In the genomic region with DNA sequence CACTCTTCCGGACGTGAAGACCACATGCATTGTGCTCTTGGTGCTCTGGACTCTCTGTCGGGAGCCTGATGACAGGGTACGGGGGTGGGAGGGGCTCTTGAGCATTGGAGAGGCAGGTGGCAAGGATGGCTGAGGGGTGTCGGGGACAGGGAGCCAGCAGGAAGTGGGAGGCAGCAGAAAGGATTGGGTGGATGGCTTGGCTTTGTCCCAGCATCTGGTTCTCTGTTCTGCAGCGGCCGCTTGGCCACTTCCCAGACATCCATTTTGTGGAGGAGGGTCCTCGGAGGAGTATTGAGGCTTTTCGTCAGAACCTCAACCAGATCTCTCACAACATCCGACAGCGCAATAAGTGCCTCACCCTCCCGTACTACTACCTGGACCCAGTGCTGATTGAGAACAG, we compare ENCODE assay signal across 29 mouse cellular contexts. TPM values are rescaled to one million over a fixed set of nuclear protein-coding genes. Genes with fewer than 3 reads are reported as not detected.
DNase-seq lines count a peak whose midpoint lies in the region; ATAC-seq and TF ChIP-seq lines count a peak whose summit lies in the region.
"Had no signal": no experiment of that assay in that cellular context is flagged by ENCODE, and none has a peak within 500 bp of the region (broad histone marks: within the 10 kb centered on the region; RNA-seq: fewer than 3 reads in every experiment).

No protein-coding gene starts in this region.

- no peak overlapping the region for H3K9ac ChIP-seq in forebrain, postnatal 0 days
- no peak overlapping the region for H3K9ac ChIP-seq in forebrain, embryonic 11.5 days (ENCODE audit: low read length)
- H3K9ac ChIP-seq: heart, embryonic 12.5 days; neural tube, embryonic 15.5 days had no signal

- no peak overlapping the region for H3K4me3 ChIP-seq in forebrain, postnatal 0 days (ENCODE audit: low read depth, low read length)
- H3K4me3 ChIP-seq in forebrain, embryonic 11.5 days (ENCODE audit: low read depth, low read length), result no peak overlapping the region
- H3K4me3 ChIP-seq: forebrain, embryonic 10.5 days; heart, embryonic 12.5 days; neural tube, embryonic 15.5 days had no signal

- H3K36me3 ChIP-seq in forebrain, postnatal 0 days (ENCODE audit: insufficient read depth), result no peaks in the 10 kb centered on the region
- no peaks in the 10 kb centered on the region for H3K36me3 ChIP-seq in forebrain, embryonic 11.5 days (ENCODE audit: control insufficient read depth, insufficient read depth, low read length)
- H3K36me3 ChIP-seq: forebrain, embryonic 10.5 days; heart, embryonic 12.5 days; neural tube, embryonic 15.5 days had no signal

- no peaks in the 10 kb centered on the region for H3K4me1 ChIP-seq in forebrain, postnatal 0 days (ENCODE audit: insufficient read depth)
- H3K4me1 ChIP-seq in forebrain, embryonic 11.5 days (replicated peaks; ENCODE audit: control insufficient read depth, insufficient read depth, low read length), result no peaks in the 10 kb centered on the region
- H3K4me1 ChIP-seq: forebrain, embryonic 10.5 days; neural tube, embryonic 15.5 days had no signal

- no peak overlapping the region for H3K27ac ChIP-seq in forebrain, postnatal 0 days (ENCODE audit: low read depth, low read length)
- H3K27ac ChIP-seq in forebrain, embryonic 11.5 days (ENCODE audit: low read depth, low read length), result no peak overlapping the region
- H3K27ac ChIP-seq: forebrain, embryonic 10.5 days; neural tube, embryonic 15.5 days had no signal

- no peaks in the 10 kb centered on the region for H3K9me3 ChIP-seq in forebrain, postnatal 0 days (ENCODE audit: low read length)
- H3K9me3 ChIP-seq in forebrain, embryonic 11.5 days (ENCODE audit: control insufficient read depth, low read length), result no peaks in the 10 kb centered on the region
- H3K9me3 ChIP-seq: forebrain, embryonic 10.5 days; heart, embryonic 12.5 days; neural tube, embryonic 15.5 days had no signal

- H3K4me2 ChIP-seq in forebrain, postnatal 0 days (ENCODE audit: low read depth), result no peak overlapping the region
- no peak overlapping the region for H3K4me2 ChIP-seq in forebrain, embryonic 11.5 days (ENCODE audit: low read depth, low read length, severe bottlenecking)
- H3K4me2 ChIP-seq: heart, embryonic 12.5 days; liver, embryonic 11.5 days; neural tube, embryonic 15.5 days had no signal

- no peak for TF ChIP-seq CTCF in forebrain, postnatal 0 days (IDR thresholded peaks at IDR 0.05; ENCODE audit: low read depth)

- H3K27me3 ChIP-seq in forebrain, postnatal 0 days (ENCODE audit: insufficient read depth, low read length), result no peaks in the 10 kb centered on the region
- no peaks in the 10 kb centered on the region for H3K27me3 ChIP-seq in forebrain, embryonic 11.5 days (ENCODE audit: control insufficient read depth, insufficient read depth, low read length)
- H3K27me3 ChIP-seq: neural tube, embryonic 15.5 days had no signal

- ATAC-seq in forebrain, postnatal 0 days, result no peak
- no peak for ATAC-seq in forebrain, embryonic 11.5 days (replicated peaks; ENCODE audit: low FRiP score)
- no peak for ATAC-seq in megakaryocyte, adult 5-6 weeks (ENCODE audit: poor library complexity, severe bottlenecking)
- ATAC-seq: CD4-positive, CD25-positive, alpha-beta regulatory T cell, adult 4 months; hindbrain, embryonic 16.5 days; intestine, embryonic 16.5 days; midbrain, embryonic 16.5 days; Patski had no signal

- peak; percentile 4 for DNase-seq in forebrain, postnatal 0 days
- no peak for DNase-seq in forebrain, embryonic 11.5 days (ENCODE audit: low spot score)
- DNase-seq in layer of hippocampus, adult 11-12 months (ENCODE audit: low spot score), result peak; percentile 48
- DNase-seq in layer of hippocampus, postnatal 14 days (ENCODE audit: low spot score in 2 of 2), result no peak
- peak; percentile 32 for DNase-seq in ovary, postnatal 14 days (ENCODE audit: low spot score)
- no peak for DNase-seq in ovary, postnatal 10 days (ENCODE audit: low spot score)
- DNase-seq in embryo, embryonic 11 days, result no peak
- DNase-seq: adrenal gland, adult 8-10 months; cerebellum, adult 11 months; heart, postnatal 14 days; lung, adult 18-20 months; lung, postnatal 36 days; thymus, postnatal 4 days had no signal

- WGBS in forebrain, postnatal 0 days, result 84% methylated on average over 12 of the region's 12 CpGs
- 93% methylated on average over 12 of the region's 12 CpGs for WGBS in forebrain, embryonic 11.5 days

RNA-seq across cellular contexts. Expression of a gene that starts 12.5 kb away (rescaled TPM):
- total RNA-seq in forebrain, postnatal 0 days (2014; rRNA removed), result 0.19 and 0.38 TPM in 2 replicates
- 0.15 and 0.46 TPM in 2 replicates for polyA plus RNA-seq in forebrain, postnatal 0 days (2015; fragmentation: Nextera tagmentation; extraction: Ambion mirVana)
- polyA plus RNA-seq in forebrain, embryonic 11.5 days (2014; fragmentation: Nextera tagmentation; extraction: Ambion mirVana), result 0.08 TPM in 1 of 2 replicates, not detected in the other
- under 1 TPM; 0.65 to 0.95 TPM for total RNA-seq in layer of hippocampus, postnatal 14 days (2021)
- total RNA-seq in megakaryocyte, adult 5-6 weeks (2015), result not detected in 2 replicates
- total RNA-seq in megakaryocyte, adult 5-6 weeks (2017), result not detected in 2 replicates
- total RNA-seq: adrenal gland, adult 8-10 months; gastrocnemius, adult 18-20 months; gastrocnemius, postnatal 4 days; heart, postnatal 14 days had no signal
- polyA plus RNA-seq: CD4-positive, CD25-positive, alpha-beta regulatory T cell, adult 4 months; heart, embryonic 12.5 days; liver, embryonic 11.5 days; Patski; spleen, adult 2 months; stomach, embryonic 14.5 days had no signal

RNA-seq across cellular contexts. Expression of a gene that starts 28.3 kb away (rescaled TPM):
- total RNA-seq in forebrain, postnatal 0 days (2014; rRNA removed), result 1.2 and 1.7 TPM in 2 replicates
- polyA plus RNA-seq in forebrain, postnatal 0 days (2015; fragmentation: Nextera tagmentation; extraction: Ambion mirVana), result 0.34 and 0.54 TPM in 2 replicates
- 0.08 and 0.11 TPM in 2 replicates for polyA plus RNA-seq in forebrain, embryonic 11.5 days (2014; fragmentation: Nextera tagmentation; extraction: Ambion mirVana)
- 1 to 10 TPM; 5.5 to 8.4 TPM for total RNA-seq in layer of hippocampus, postnatal 14 days (2021)
- total RNA-seq in megakaryocyte, adult 5-6 weeks (2015), result 1.3 and 1.5 TPM in 2 replicates
- total RNA-seq in megakaryocyte, adult 5-6 weeks (2017), result 1.8 and 2.0 TPM in 2 replicates
- total RNA-seq: adrenal gland, adult 8-10 months; gastrocnemius, adult 18-20 months; gastrocnemius, postnatal 4 days had no signal
- polyA plus RNA-seq: large intestine, adult 2 months; Patski; stomach, embryonic 14.5 days had no signal

RNA-seq across cellular contexts. Expression of a gene that starts 43.6 kb away (rescaled TPM):
- total RNA-seq in forebrain, postnatal 0 days (2014; rRNA removed), result 10.0 and 11.6 TPM in 2 replicates
- 8.5 and 14.9 TPM in 2 replicates for polyA plus RNA-seq in forebrain, postnatal 0 days (2015; fragmentation: Nextera tagmentation; extraction: Ambion mirVana)
- polyA plus RNA-seq in forebrain, embryonic 11.5 days (2014; fragmentation: Nextera tagmentation; extraction: Ambion mirVana), result not detected in 2 replicates
- 1 to 10 TPM; 2.9 to 5.7 TPM for total RNA-seq in layer of hippocampus, postnatal 14 days (2021)
- 0.18 TPM in 1 of 2 replicates, not detected in the other for total RNA-seq in megakaryocyte, adult 5-6 weeks (2015)
- not detected in 2 replicates for total RNA-seq in megakaryocyte, adult 5-6 weeks (2017)
- total RNA-seq: gastrocnemius, adult 18-20 months; heart, postnatal 14 days had no signal
- polyA plus RNA-seq: liver, embryonic 11.5 days had no signal

RNA-seq across cellular contexts. Expression of a gene that starts 46.9 kb away (rescaled TPM):
- total RNA-seq in forebrain, postnatal 0 days (2014; rRNA removed), result 0.23 and 0.62 TPM in 2 replicates
- polyA plus RNA-seq in forebrain, postnatal 0 days (2015; fragmentation: Nextera tagmentation; extraction: Ambion mirVana), result 0.58 and 0.69 TPM in 2 replicates
- 0.39 TPM in 1 of 2 replicates, not detected in the other for polyA plus RNA-seq in forebrain, embryonic 11.5 days (2014; fragmentation: Nextera tagmentation; extraction: Ambion mirVana)
- total RNA-seq in layer of hippocampus, postnatal 14 days (2021), result under 1 TPM; 0.88 to 0.95 TPM
- not detected in 2 replicates for total RNA-seq in megakaryocyte, adult 5-6 weeks (2015)
- not detected in 2 replicates for total RNA-seq in megakaryocyte, adult 5-6 weeks (2017)
- total RNA-seq: ES-E14; gastrocnemius, adult 18-20 months had no signal
- polyA plus RNA-seq: CD4-positive, CD25-positive, alpha-beta regulatory T cell, adult 4 months had no signal

RNA-seq across cellular contexts. Expression of a gene that starts 49.1 kb away (rescaled TPM):
- 1.2 and 1.6 TPM in 2 replicates for total RNA-seq in forebrain, postnatal 0 days (2014; rRNA removed)
- polyA plus RNA-seq in forebrain, postnatal 0 days (2015; fragmentation: Nextera tagmentation; extraction: Ambion mirVana), result 1.1 and 1.3 TPM in 2 replicates
- 0.11 and 0.24 TPM in 2 replicates for polyA plus RNA-seq in forebrain, embryonic 11.5 days (2014; fragmentation: Nextera tagmentation; extraction: Ambion mirVana)
- under 1 TPM; 0.46 to 0.62 TPM for total RNA-seq in layer of hippocampus, postnatal 14 days (2021)
- total RNA-seq in megakaryocyte, adult 5-6 weeks (2015), result not detected in 2 replicates
- total RNA-seq in megakaryocyte, adult 5-6 weeks (2017), result not detected in 2 replicates
- total RNA-seq: ES-E14; gastrocnemius, adult 18-20 months had no signal
- polyA plus RNA-seq: CD4-positive, CD25-positive, alpha-beta regulatory T cell, adult 4 months had no signal

Comparison
In these comparisons a context has a peak if more than half of its experiments do, and no peak if none do; other contexts are left out.
1. DNase-seq: peak in forebrain, postnatal 0 days (single experiment), layer of hippocampus, adult 11-12 months (single experiment) and ovary, postnatal 14 days (single experiment); none in forebrain, embryonic 11.5 days (single experiment), layer of hippocampus, postnatal 14 days (0 of 2), ovary, postnatal 10 days (single experiment) and embryo, embryonic 11 days (single experiment).